Mouse (Mus musculus) T-helper 2 cell (primary cell): ENCODE results near the gene Pip4k2b.

ENCODE experiments used
- in situ Hi-C: fragments of 300-600 bp; cut with MboI, MseI; formaldehyde crosslinking; loops from one replicate; pipeline ENCODE4 v1.15.1; 2025; ENCODE audit warnings: high pct_unique_total_duplicates

Pip4k2b gene

DNA sequence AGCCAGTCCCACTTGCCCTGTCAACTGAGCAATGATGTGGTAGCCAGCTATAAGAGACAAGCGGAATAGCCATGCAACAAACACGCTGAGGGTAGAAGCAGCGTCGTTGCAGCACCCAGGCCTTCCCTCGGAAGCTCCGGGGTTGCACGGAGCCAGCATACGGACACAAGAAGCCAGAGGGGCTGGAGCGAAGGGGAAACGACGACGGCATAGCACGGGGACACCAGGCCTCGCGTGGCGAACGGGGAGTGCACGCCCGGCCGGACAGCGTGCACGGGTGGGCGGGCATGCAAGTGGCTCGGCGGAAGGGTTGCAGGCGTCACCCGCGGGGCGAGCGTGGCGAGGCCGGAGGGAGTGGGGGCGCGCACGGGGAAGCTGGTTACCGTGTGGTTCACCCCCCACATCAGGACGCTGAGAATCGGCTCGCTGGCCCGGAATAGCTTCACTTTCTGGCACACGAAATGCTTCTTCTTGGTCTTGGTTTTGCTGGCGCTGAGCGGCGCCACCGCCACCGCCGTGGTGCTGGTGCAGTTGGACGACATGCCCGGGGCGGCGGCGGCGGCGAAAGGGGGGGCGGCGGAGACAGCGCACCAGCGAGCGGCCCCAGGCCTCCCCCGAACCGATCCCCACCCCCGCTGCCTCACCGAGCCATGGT is at the start of gene Pip4k2b:
Gene Pip4k2b (minus strand): TSS at position 642 of the 655 bp plus-strand sequence.
- in situ Hi-C loops: no loop called here

GRCm38 (mm10) chr11:97793165-97793564 is 48.7 kb upstream of the Pip4k2b start:
- in situ Hi-C loops: loop anchor here (5.0 kb wide), 1 partner anchor 94 kb away; no protein-coding TSS in a partner anchor

GRCm38 (mm10) chr11:97790778-97791438 is 46.4 kb upstream of the Pip4k2b start:
- in situ Hi-C loops: loop anchor here (5.0 kb wide), 1 partner anchor 96 kb away; no protein-coding TSS in a partner anchor

DNA sequence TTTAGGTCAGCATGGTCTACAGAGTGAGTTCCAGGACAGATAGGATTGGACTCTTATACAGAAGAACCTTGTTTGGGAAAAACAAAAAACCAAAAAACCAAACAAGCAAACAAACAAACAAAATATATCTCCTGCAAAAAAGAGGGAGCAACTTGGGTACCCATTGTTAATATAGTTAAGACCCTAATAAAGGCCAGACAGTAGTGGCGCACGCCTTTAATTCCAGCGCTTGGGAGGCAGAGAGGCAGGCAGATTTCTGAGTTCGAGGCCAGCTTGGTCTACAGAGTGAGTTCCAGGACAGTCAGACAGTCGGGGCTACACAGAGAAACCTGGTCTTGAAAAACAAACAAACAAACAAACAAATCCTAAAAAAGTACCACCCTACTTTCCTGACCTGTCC is 45.2 kb upstream of the Pip4k2b start:
- in situ Hi-C loops: loop anchor here (5.0 kb wide), 1 partner anchor 98 kb away; no protein-coding TSS in a partner anchor

GRCm38 (mm10) chr11:97787961-97788360 is 43.5 kb upstream of the Pip4k2b start:
- in situ Hi-C loops: no loop called here

GRCm38 (mm10) chr11:97782564-97782895 is 38.0 kb upstream of the Pip4k2b start:
- in situ Hi-C loops: no loop called here

- in situ Hi-C loops: no loop called here
These were observed 37.5 kb upstream of the Pip4k2b start, which contains the start of gene Rpl23 for GRCm38 (mm10) chr11:97781832-97782563. Gene Rpl23 (minus strand): TSS chr11:97782437.

DNA sequence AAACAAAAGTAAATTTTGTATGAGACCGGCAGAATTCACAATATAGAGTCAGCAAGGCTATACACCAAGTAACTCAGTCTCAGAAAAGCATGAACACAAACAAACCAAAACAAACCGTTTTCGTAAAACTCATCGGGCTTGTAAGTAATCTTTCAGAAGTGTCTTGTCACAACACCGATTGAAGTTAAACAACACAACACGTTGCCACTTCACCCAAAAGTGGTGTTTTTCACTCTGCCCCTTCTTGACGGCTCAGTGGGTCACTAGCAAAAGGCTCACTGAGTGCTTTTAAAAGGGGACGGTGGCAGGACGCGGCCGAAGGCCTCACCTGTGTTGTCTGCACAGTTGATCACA is 37.0 kb upstream of the Pip4k2b start:
- in situ Hi-C loops: no loop called here

DNA sequence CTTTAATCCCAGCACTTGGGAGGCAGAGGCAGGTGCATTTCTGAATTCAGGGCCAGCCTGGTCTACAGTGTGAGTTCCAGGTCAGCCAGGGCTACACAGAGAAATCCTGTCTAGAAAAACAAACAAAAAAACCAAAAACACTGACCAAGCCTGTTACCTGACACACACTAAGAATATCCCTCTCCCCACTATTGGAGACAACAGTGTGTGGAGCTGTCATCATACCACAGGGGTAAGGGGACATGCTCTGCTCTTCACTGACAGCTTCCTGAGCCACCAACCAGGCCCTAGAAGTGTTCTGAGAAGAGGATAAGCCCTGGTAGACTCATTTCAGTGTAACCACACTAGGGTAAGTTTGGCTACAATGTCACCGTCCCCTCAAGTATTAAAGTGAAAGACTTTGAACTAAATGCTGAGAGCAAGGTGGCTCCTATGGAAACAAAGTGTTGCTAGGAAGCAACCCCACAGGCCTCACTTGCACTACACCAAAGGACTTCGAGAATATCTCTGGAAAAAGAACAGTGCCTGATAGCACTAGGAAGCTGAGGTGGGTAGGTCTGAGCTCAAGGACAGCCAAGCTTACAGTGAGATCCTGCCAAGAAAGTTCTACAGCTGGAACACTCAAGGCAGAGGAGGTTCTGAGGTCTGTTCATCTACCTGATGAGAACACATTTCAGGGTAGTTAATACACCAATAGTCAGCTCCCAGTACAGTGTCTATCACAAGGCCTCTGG is 35.6 kb upstream of the Pip4k2b start:
- in situ Hi-C loops: no loop called here

GRCm38 (mm10) chr11:97778918-97779317 is 34.4 kb upstream of the Pip4k2b start:
- in situ Hi-C loops: no loop called here

DNA sequence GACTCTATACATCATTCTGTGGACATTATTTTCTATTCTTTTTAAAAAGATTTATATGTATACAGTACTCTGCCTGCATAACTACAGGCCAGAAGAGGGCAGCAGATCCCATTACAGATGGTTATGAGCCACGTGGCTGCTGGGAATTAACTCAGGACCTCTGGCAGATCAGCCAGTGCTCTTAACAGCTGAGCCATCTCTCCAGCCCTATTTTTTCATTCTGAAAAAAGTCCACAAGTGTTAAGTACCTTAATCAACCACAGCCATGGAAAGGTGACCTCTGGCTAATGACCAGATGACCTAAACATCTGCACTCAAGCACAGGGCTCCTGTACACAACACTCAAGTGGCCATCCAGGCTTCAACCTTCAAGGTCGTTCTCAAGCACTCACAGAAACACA is 32.6 kb upstream of the Pip4k2b start:
- in situ Hi-C loops: no loop called here

- in situ Hi-C loops: no loop called here
These were observed 32.1 kb upstream of the Pip4k2b start for GRCm38 (mm10) chr11:97776497-97777128.

DNA sequence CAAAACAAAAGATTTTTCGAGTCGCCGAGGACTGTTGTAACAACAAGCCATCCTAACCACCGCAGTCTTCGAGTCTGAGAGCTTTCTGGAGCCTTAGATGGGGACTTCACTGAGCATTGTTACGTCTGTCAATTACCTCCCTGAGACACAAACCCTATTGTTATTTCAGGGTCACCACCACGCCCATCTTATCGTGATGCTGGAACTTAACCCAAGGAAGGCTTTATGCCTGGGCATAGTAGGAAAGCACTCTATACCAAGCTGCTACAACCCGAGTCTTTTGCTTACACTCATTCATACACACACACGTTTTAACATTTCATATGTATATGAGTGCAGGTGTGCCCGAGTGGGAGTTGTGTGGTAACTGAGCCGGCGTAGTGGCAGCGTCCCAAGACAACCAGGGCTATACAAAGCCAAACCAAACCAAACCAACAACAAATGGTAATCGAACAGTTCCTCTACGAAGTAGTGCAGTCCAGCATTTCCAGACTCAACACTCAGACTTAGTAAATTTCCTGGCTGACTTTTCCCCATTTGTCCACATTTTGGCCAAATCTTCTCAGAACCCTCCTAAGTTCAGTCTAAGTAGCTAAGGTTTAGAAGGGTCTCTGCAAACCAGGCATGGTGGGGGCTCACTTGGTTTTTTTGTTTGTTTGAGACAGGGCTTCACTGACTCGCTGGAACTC is 31.4 kb upstream of the Pip4k2b start, which contains the start of gene 1700001P01Rik:
Gene 1700001P01Rik (minus strand): TSS at position 111 of the 689 bp plus-strand sequence.
- in situ Hi-C loops: no loop called here

GRCm38 (mm10) chr11:97775186-97775585 is 30.7 kb upstream of the Pip4k2b start:
- in situ Hi-C loops: no loop called here

DNA sequence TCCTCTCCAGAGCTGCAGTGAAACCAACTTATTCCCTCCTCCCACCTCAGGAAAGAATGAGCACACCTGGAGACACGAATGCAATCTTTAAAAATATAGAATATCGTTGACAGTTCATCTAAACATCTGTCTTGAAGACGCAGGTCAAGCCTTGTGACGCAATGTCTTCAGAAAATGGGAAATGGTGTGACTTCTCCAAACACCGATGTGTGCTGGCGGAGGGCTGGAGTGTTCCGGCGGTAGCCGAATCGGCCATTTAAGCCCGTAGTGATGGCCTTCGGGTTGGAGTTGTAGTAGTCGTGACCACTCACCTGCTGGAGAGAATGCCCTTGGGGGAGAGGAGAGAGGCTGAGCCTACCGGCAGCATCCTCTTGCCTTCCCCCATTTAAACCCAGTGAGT is 26.9 kb upstream of the Pip4k2b start:
- in situ Hi-C loops: no loop called here

DNA sequence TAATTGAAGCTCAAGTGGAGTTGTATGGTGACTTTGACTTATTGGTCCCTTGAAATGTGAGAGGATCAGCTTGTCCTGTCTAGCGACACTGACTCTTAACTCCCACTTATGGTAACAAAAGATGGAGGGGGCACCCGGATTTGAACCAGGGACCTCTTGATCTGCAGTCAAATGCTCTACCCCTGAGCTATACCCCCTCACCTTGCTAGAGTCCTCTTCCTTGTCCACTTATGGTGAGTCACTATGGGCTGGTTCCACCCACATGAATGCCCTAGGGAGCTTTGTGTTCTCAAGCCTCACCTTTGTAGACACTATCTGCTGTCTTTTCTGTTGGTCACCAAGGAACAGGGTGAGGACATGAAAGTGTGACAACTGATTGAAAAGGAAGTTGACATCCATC is 25.2 kb upstream of the Pip4k2b start:
- in situ Hi-C loops: no loop called here

GRCm38 (mm10) chr11:97766154-97766881 is 21.8 kb upstream of the Pip4k2b start, which contains the start of gene Cwc25:
Gene Cwc25 (minus strand): TSS chr11:97766556.
- in situ Hi-C loops: no loop called here

- in situ Hi-C loops: no loop called here
These were observed 17.1 kb upstream of the Pip4k2b start for GRCm38 (mm10) chr11:97761638-97762037.

DNA sequence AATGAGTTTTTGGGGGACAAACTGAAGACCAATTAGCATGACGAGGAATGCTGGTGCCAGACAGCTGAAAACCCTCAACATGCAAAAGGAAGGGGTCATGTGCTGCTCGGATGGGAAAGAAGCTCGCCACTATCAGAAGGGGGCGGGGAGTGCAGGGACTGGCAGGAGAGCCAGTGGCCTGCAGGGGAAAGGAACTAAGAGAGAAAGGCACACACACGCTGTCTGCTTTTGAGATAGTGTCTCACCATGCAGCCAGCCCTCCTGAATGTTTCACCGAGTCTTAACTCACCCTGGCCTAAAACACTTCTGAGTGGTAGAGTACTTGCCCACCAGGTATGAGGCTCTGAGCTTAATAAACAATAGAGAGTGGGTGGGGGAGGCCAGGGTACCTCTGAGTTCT is 14.4 kb upstream of the Pip4k2b start:
- in situ Hi-C loops: no loop called here

- in situ Hi-C loops: no loop called here
These were observed 13.6 kb upstream of the Pip4k2b start for GRCm38 (mm10) chr11:97758125-97758524.
